Mouse (Mus musculus) frontal cortex, postnatal 25 days (tissue): ENCODE measurements around the gene Gm7257.

Experiments
- DNase-seq, 2 experiments: peaks; one replicate each; pipeline ENCODE4 v3.0.0; 2022; ENCODE audit warnings: low spot score in 2 of 2

Gene Gm7257

GRCm38 (mm10) chr9:36431584-36431983 is at the start of gene Gm7257:
Gm7257 (plus strand) TSS chr9:36431884.
- no peak for DNase-seq

GRCm38 (mm10) chr9:36402991-36403390 is 28.7 kb upstream of the Gm7257 start:
- no peak for DNase-seq

GRCm38 (mm10) chr9:36435051-36435764 is 3.5 kb downstream of the Gm7257 start:
- DNase-seq: no peak

- DNase-seq: no peak
Measured at GRCm38 (mm10) chr9:36475338-36475737, 43.7 kb downstream of the Gm7257 start, which contains the start of gene Gm9513. Gm9513 (plus strand) TSS chr9:36475638.
